27 mouse cellular contexts compared by ENCODE assay signal in genomic region chr5:140238880-140239279, GRCm38 (mm10).
DNase-seq lines count a peak whose midpoint lies in the region; ATAC-seq and TF ChIP-seq lines count a peak whose summit lies in the region.
"Had no signal": no experiment of that assay in that cellular context is flagged by ENCODE, and none has a peak within 500 bp of the region (broad histone marks: within the 10 kb centered on the region; RNA-seq: fewer than 3 reads in every experiment).

No protein-coding gene starts in this region.

- TF ChIP-seq EP300 in liver, postnatal 0 days (IDR thresholded peaks at IDR 0.05; ENCODE audit: low read depth) = no peak
- no peak for TF ChIP-seq EP300 in liver, embryonic 14.5 days (IDR thresholded peaks at IDR 0.05; ENCODE audit: low read depth)

- H3K4me2 ChIP-seq in liver, postnatal 0 days (ENCODE audit: low read depth, low read length) = no peak overlapping the region
- no peak overlapping the region for H3K4me2 ChIP-seq in liver, embryonic 12.5 days
- no peak overlapping the region for H3K4me2 ChIP-seq in liver, embryonic 14.5 days (ENCODE audit: low read depth)
- H3K4me2 ChIP-seq: embryonic facial prominence, embryonic 13.5 days; heart, embryonic 12.5 days; heart, embryonic 15.5 days; hindbrain, embryonic 12.5 days had no signal

- no peak for TF ChIP-seq POLR2A in lung, adult 2 months (IDR thresholded peaks at IDR 0.05; ENCODE audit: borderline replicate concordance, extremely low read depth, low read depth, low read length)

- intact Hi-C loops in left cerebral cortex, postnatal 36 days (cut with DNase I) = no loop called here

- H3K9ac ChIP-seq in liver, postnatal 0 days (replicated peaks) = no peak overlapping the region
- no peak overlapping the region for H3K9ac ChIP-seq in liver, embryonic 12.5 days
- H3K9ac ChIP-seq in liver, embryonic 14.5 days (replicated peaks) = no peak overlapping the region
- H3K9ac ChIP-seq: forebrain, postnatal 0 days; heart, embryonic 12.5 days; heart, embryonic 15.5 days; hindbrain, embryonic 12.5 days had no signal

- H3K27ac ChIP-seq in liver, postnatal 0 days (ENCODE audit: low read depth) = no peak overlapping the region
- H3K27ac ChIP-seq in liver, embryonic 12.5 days = no peak overlapping the region
- H3K27ac ChIP-seq in liver, embryonic 14.5 days = no peak overlapping the region
- H3K27ac ChIP-seq: embryonic facial prominence, embryonic 10.5 days; embryonic facial prominence, embryonic 13.5 days; gastrocnemius, adult 2 months; heart, embryonic 15.5 days; hindbrain, embryonic 12.5 days had no signal

- H3K27me3 ChIP-seq in liver, postnatal 0 days (ENCODE audit: insufficient read depth, low read length) = no peaks in the 10 kb centered on the region
- no peaks in the 10 kb centered on the region for H3K27me3 ChIP-seq in liver, embryonic 12.5 days (replicated peaks)
- no peaks in the 10 kb centered on the region for H3K27me3 ChIP-seq in liver, embryonic 14.5 days (ENCODE audit: control insufficient read depth, insufficient read depth, low read length)
- H3K27me3 ChIP-seq: embryonic facial prominence, embryonic 13.5 days; heart, embryonic 15.5 days; hindbrain, embryonic 12.5 days had no signal

- ATAC-seq in liver, postnatal 0 days = no peak
- ATAC-seq in liver, embryonic 12.5 days = peak; percentile 71
- ATAC-seq in liver, embryonic 14.5 days (ENCODE audit: insufficient read depth) = peak; percentile 47; the same call in 1 of the 2 replicates
- ATAC-seq: CD4-positive, CD25-positive, alpha-beta regulatory T cell, adult 4 months; forebrain, embryonic 14.5 days; forebrain, postnatal 0 days; hindbrain, embryonic 16.5 days had no signal

- 62% methylated on average over 3 of the region's 3 CpGs for WGBS in liver, postnatal 0 days (ENCODE audit: insufficient replicate concordance)
- WGBS in liver, embryonic 12.5 days (ENCODE audit: insufficient replicate concordance) = 44% methylated on average over 3 of the region's 3 CpGs
- 24% methylated on average over 3 of the region's 3 CpGs for WGBS in liver, embryonic 14.5 days (ENCODE audit: insufficient replicate concordance)
- 70% methylated on average over 3 of the region's 3 CpGs for WGBS in lung, adult 2 months

- H3K4me1 ChIP-seq in liver, postnatal 0 days (ENCODE audit: insufficient read depth) = no peaks in the 10 kb centered on the region
- H3K4me1 ChIP-seq in liver, embryonic 12.5 days = peaks cover 15% of the 10 kb centered on the region
- H3K4me1 ChIP-seq in liver, embryonic 14.5 days (replicated peaks; ENCODE audit: control insufficient read depth in 2 of 2, insufficient read depth in 2 of 2, low read length in 1 of 2) = 0 out of 4 replicates have a peak, but pooled peaks cover 0 to 1% of the 10 kb centered on the region in 2 experiments
- H3K4me1 ChIP-seq in lung, adult 2 months (ENCODE audit: control insufficient read depth, insufficient read depth, low read length) = no peaks in the 10 kb centered on the region
- H3K4me1 ChIP-seq: embryonic facial prominence, embryonic 13.5 days; heart, embryonic 12.5 days; heart, embryonic 15.5 days had no signal

- H3K9me3 ChIP-seq in liver, postnatal 0 days (ENCODE audit: low read length) = no peaks in the 10 kb centered on the region
- H3K9me3 ChIP-seq in liver, embryonic 12.5 days (replicated peaks) = no peaks in the 10 kb centered on the region
- H3K9me3 ChIP-seq in liver, embryonic 14.5 days (ENCODE audit: control insufficient read depth, low read length) = no peaks in the 10 kb centered on the region
- H3K9me3 ChIP-seq: embryonic facial prominence, embryonic 10.5 days; embryonic facial prominence, embryonic 13.5 days; heart, embryonic 12.5 days; heart, embryonic 15.5 days; hindbrain, embryonic 12.5 days had no signal

- TF ChIP-seq CTCF in liver, postnatal 0 days (IDR thresholded peaks at IDR 0.05; ENCODE audit: low read depth) = no peak
- no peak for TF ChIP-seq CTCF in liver, embryonic 14.5 days (IDR thresholded peaks at IDR 0.05; ENCODE audit: low read depth)
- no peak for TF ChIP-seq CTCF in lung, adult 2 months (IDR thresholded peaks at IDR 0.05; ENCODE audit: insufficient read depth, low read length)

- H3K36me3 ChIP-seq in liver, postnatal 0 days (replicated peaks; ENCODE audit: insufficient read depth, low read length) = no peaks in the 10 kb centered on the region
- peaks cover 3% of the 10 kb centered on the region; the same call in 1 of the 2 replicates for H3K36me3 ChIP-seq in liver, embryonic 12.5 days
- no peaks in the 10 kb centered on the region for H3K36me3 ChIP-seq in liver, embryonic 14.5 days (replicated peaks; ENCODE audit: control insufficient read depth, insufficient read depth, low read depth)
- H3K36me3 ChIP-seq: heart, embryonic 12.5 days; heart, embryonic 15.5 days; hindbrain, embryonic 12.5 days had no signal

- peak; percentile 23 for DNase-seq in liver
- DNase-seq in liver, postnatal 0 days = no peak
- DNase-seq in liver, embryonic 14.5 days (ENCODE audit: low read depth in 3 of 3, low spot score in 3 of 3) = no peak
- DNase-seq in lung, adult 2 months = no peak
- DNase-seq in left cerebral cortex, postnatal 36 days (ENCODE audit: low spot score in 2 of 2) = no peak
- DNase-seq: adrenal gland, adult 2 months; adrenal gland, postnatal 14 days; cerebellum, adult 11 months; cerebellum, adult 2 months; cerebellum, postnatal 36 days; embryo, embryonic 11 days; forebrain, postnatal 0 days; gastrocnemius, adult 2 months; gastrocnemius, postnatal 14 days; heart, adult 18-20 months; heart, postnatal 14 days; heart, postnatal 4 days had no signal

- no peak overlapping the region for H3K4me3 ChIP-seq in liver, postnatal 0 days (ENCODE audit: low read depth, low read length)
- H3K4me3 ChIP-seq in liver, embryonic 12.5 days = no peak overlapping the region
- H3K4me3 ChIP-seq in liver, embryonic 14.5 days (ENCODE audit: insufficient read depth in 1 of 2, low read depth in 2 of 2, low read length in 2 of 2) = no peak overlapping the region
- H3K4me3 ChIP-seq in lung, adult 2 months (replicated peaks; ENCODE audit: extremely low read depth, low read depth, low read length) = no peak overlapping the region
- H3K4me3 ChIP-seq: embryonic facial prominence, embryonic 10.5 days; embryonic facial prominence, embryonic 13.5 days; erythroblast, embryonic 14.5 days; gastrocnemius, adult 2 months; heart, embryonic 12.5 days; heart, embryonic 15.5 days; hindbrain, embryonic 12.5 days had no signal
